Mouse (Mus musculus) adrenal gland, adult 8-10 months (tissue): ENCODE measurements around the gene Yars2. TPM values are rescaled to one million over a fixed set of nuclear protein-coding genes. Genes with fewer than 3 reads are reported as not detected.
"Not testable (repeated sequence)": the region's sequence is repeated elsewhere in the genome, so short reads cannot be mapped to it uniquely, and the experiment has no call there.

Experiments
- DNase-seq: peaks from one replicate; pipeline ENCODE4 v3.0.0; 2022
- total RNA-seq, 4 experiments: library from RNA; stranded (reverse); gene quantifications; 2 replicates each; pipeline ENCODE4 v1.2.4; 2022

The Yars2 gene
- total RNA-seq, result 10 to 100 TPM; 30.4 to 38.0 (median 34.3) TPM

GRCm38 (mm10) chr16:16302369-16303137, at the start of gene Yars2:
Gene Yars2 (plus strand): TSS chr16:16302965.
- DNase-seq, result peak; percentile 90

GRCm38 (mm10) chr16:16253326-16254074, 49.3 kb upstream of the Yars2 start:
- DNase-seq, result no peak

GRCm38 (mm10) chr16:16255217-16255616, 47.5 kb upstream of the Yars2 start:
- no peak for DNase-seq

- DNase-seq, result no peak
Observed at GRCm38 (mm10) chr16:16255874-16256273, 46.9 kb upstream of the Yars2 start.

GRCm38 (mm10) chr16:16256672-16257071, 46.1 kb upstream of the Yars2 start:
- no peak for DNase-seq

- no peak for DNase-seq
Observed at GRCm38 (mm10) chr16:16260882-16261281, 41.9 kb upstream of the Yars2 start.

GRCm38 (mm10) chr16:16261481-16261880, 41.3 kb upstream of the Yars2 start:
- no peak for DNase-seq

- no peak for DNase-seq
Observed at GRCm38 (mm10) chr16:16262436-16262835, 40.3 kb upstream of the Yars2 start.

- DNase-seq, result no peak
Observed at GRCm38 (mm10) chr16:16272978-16273377, 29.8 kb upstream of the Yars2 start.

- no peak for DNase-seq
Observed at GRCm38 (mm10) chr16:16273752-16274151, 29.0 kb upstream of the Yars2 start.

GRCm38 (mm10) chr16:16303138-16303827, 518 bp downstream of the Yars2 start:
- DNase-seq, result peak; percentile 32

GRCm38 (mm10) chr16:16303888-16304287, 1.1 kb downstream of the Yars2 start:
- DNase-seq, result no peak

- DNase-seq, result no peak
Observed at GRCm38 (mm10) chr16:16311319-16311718, 8.6 kb downstream of the Yars2 start.

GRCm38 (mm10) chr16:16325775-16326336, 23.1 kb downstream of the Yars2 start:
- DNase-seq, result no peak

GRCm38 (mm10) chr16:16346420-16346819, 43.7 kb downstream of the Yars2 start:
- DNase-seq, result no peak

GRCm38 (mm10) chr16:16357908-16358307, 55.1 kb downstream of the Yars2 start:
- DNase-seq, result no peak

- DNase-seq, result peak; percentile 88
Observed at GRCm38 (mm10) chr16:16358481-16359100, 55.8 kb downstream of the Yars2 start, which contains the start of gene Dnm1l. Gene Dnm1l (minus strand): TSS chr16:16358959.

- DNase-seq, result not testable (repeated sequence)
Observed at GRCm38 (mm10) chr16:16359101-16359482, 56.3 kb downstream of the Yars2 start.
